Mouse (Mus musculus): ENCODE data around the gene Pou2f1.

DNA sequence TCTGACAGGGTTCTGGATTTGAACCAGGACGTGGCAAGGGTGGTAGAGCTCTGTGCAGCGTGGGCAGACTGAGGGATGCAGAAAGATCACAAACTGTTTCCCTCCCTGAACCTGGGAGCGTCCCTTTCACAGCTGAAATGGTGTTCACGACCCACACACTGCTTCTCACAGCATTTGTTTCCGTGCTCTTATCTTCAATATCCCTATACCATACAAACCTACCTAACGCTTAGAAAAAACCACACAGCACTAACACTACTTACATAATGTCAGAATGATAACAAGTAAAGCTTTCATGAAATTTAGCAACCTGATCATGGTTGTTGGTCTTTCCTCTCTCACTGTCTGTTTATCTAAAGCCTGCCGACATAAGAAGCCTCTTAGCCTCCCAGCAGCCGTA lies 133.8 kb downstream of the Pou2f1 start:
- no peak for TF ChIP-seq POLR2A (IDR thresholded peaks at IDR 0.05; ENCODE audit: low read depth, low read length)
- TF ChIP-seq CTCF (conservative IDR thresholded peaks at IDR 0.05; ENCODE audit: insufficient read depth, insufficient read length, low read depth, low read length) = no peak
